Mouse (Mus musculus) erythroblast, embryonic 14.5 days (primary cell): ENCODE measurements around the gene Gm5737.

Experiments
- GATA1 ChIP-seq: IDR thresholded peaks from 2 replicates; pipeline ENCODE4 v1.6.1; 2012; ENCODE audit warnings: low read length, inconsistent platforms, mixed read lengths
- TAL1 ChIP-seq: IDR thresholded peaks from 3 replicates; pipeline ENCODE4 v1.6.1; 2012; ENCODE audit warnings: low read length, inconsistent platforms, mixed read lengths

DNA sequence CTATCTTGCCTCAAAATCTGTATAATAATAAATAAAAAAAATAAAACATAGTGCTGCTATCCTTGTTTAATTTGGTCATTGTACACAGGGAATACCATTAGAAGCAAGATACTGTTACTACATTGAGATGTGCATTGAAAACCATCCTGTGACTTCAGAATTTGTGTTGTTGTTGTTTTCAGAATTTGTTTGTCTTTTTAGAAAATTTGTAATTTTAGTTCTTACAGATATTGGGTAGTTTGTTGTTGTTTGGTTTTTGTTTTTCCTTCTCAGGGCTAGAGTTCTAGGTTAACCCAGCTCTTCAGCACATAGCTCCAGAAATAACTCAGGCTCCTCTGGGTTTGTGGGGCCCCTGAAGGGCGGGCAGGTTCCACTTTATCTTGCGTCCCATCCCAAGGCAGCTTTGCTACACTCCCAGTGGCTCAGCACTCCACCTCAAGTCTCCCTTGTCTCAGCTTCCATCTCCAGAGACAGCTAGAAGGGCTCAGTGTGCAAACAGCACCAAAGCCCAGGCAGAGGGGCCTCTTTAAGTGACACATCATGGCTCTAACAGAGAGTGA lies 49.4 kb downstream of the Gm5737 start:
- TF ChIP-seq TAL1 (no peak), GATA1 (peak; percentile 83)
